Mouse (Mus musculus) heart, embryonic 12.5 days (tissue): Measurements from ENCODE around the gene Zfyve1. TPM values are rescaled to one million over a fixed set of nuclear protein-coding genes. Genes with fewer than 3 reads are reported as not detected.
"Not testable (repeated sequence)": the region's sequence is repeated elsewhere in the genome, so short reads cannot be mapped to it uniquely, and the experiment has no call there.

Experiments used
- ATAC-seq: fragments of 200-750 bp; cut with Nextera tagmentation; 2 replicates; pipeline ENCODE4 v1.8.0; 2017; ENCODE audit warnings: moderate TSS enrichment, moderate library complexity; ENCODE audit not compliant: insufficient number of reproducible peaks, low FRiP score
- H3K27ac ChIP-seq: fragments of 300-500 bp; sonication (generic); 2 replicates; pipeline ENCODE4 v1.5.1; 2016; ENCODE audit warnings: mild to moderate bottlenecking, moderate library complexity; ENCODE audit not compliant: poor library complexity, severe bottlenecking
- H3K27me3 ChIP-seq: fragments of 300-500 bp; sonication (generic); replicated peaks from 2 replicates; pipeline ENCODE4 v1.6.1; 2016; ENCODE audit warnings: mild to moderate bottlenecking, moderate library complexity
- H3K36me3 ChIP-seq: fragments of 300-500 bp; sonication (generic); 2 replicates; pipeline ENCODE4 v1.6.1; 2016; ENCODE audit warnings: mild to moderate bottlenecking, moderate library complexity
- H3K4me1 ChIP-seq: fragments of 300-500 bp; sonication (generic); replicated peaks from 2 replicates; pipeline ENCODE4 v1.6.1; 2016; ENCODE audit warnings: mild to moderate bottlenecking
- H3K4me2 ChIP-seq: fragments of 300-500 bp; sonication (generic); 2 replicates; pipeline ENCODE4 v1.6.1; 2016; ENCODE audit warnings: mild to moderate bottlenecking, moderate library complexity
- H3K4me3 ChIP-seq: fragments of 300-500 bp; sonication (generic); 2 replicates; pipeline ENCODE4 v1.5.1; 2016; ENCODE audit warnings: mild to moderate bottlenecking
- H3K9ac ChIP-seq: fragments of 300-500 bp; sonication (generic); 2 replicates; pipeline ENCODE4 v1.6.1; 2016; ENCODE audit warnings: mild to moderate bottlenecking, moderate library complexity
- H3K9me3 ChIP-seq: fragments of 300-500 bp; sonication (generic); replicated peaks from 2 replicates; pipeline ENCODE4 v1.6.1; 2016; ENCODE audit warnings: mild to moderate bottlenecking, moderate library complexity
- WGBS: fragments of 180-500 bp; shearing (Covaris S2); methylation state at CpG from one replicate; pipeline ENCODE4 v1.1.7; 2016; 5-methylcytosine and 5-hydroxymethylcytosine counted together
- polyA plus RNA-seq: library from polyadenylated mRNA; unstranded; fragments of >200 nt; fragmentation: Nextera tagmentation; extraction: Ambion mirVana; gene quantifications from 2 replicates; pipeline ENCODE4 v1.2.1, GENCODE M21; 2016

Gene Zfyve1
- 16.3 and 19.2 TPM in 2 replicates for polyA plus RNA-seq

DNA sequence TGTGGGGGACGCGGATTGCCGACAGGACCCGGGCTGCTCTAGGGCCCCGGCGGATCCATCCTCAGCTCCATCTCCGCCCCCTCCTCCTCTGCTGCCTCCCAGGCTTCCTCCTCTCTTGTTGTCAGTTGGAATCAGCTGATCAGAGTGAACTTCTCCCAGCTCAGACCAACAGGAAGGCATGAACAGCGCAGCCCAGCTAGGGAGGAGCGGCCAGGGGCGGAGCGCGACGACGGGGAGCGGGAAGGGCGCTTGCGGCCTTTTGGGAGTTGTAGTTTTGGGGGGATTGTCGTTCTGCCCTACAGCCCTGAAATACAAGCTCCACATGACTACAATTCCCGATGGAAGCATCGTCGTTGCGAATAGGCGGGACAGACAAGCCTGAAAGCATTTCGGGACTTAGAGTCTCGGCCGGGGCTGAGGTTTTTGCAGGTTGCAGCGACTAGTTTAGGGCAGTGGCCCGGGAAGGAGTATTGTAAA, at the start of gene Zfyve1:
TSS of gene Zfyve1 (minus strand) at position 198 of the 477 bp plus-strand sequence.
- H3K9ac ChIP-seq = peak within 1 kb of the TSS; percentile 96
- peak within 1 kb of the TSS; percentile 73 for H3K4me2 ChIP-seq
- peak within 1 kb of the TSS; percentile 87 for H3K27ac ChIP-seq
- no peaks in the 10 kb centered on the region for H3K27me3 ChIP-seq
- H3K4me1 ChIP-seq = peaks cover 28% of the 10 kb centered on the region
- peak within 1 kb of the TSS; percentile 88 for H3K4me3 ChIP-seq
- peak; percentile 96 for ATAC-seq
- H3K9me3 ChIP-seq = no peaks in the 10 kb centered on the region
- H3K36me3 ChIP-seq = peaks cover 25% of the 10 kb centered on the region
- WGBS = under 1% methylated on average over 27 of the region's 28 CpGs

DNA sequence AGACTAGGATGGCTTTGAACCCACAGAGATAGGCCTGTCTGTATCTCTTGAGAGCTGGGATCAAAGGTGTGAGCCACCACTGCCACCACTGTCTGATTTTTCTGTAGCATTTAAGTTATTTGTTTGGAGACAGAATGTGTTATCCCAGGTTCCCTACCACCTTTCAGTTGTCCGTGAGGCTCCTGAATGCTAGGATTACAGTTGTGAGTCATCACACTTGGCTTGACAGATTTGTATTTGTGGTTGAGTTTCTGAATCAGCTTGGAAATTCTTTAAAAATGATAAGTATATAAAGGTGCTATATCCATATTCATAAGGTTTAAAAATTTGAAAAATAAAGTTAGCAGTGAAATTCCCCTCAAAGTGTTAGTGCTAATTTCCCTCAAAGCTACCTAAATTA, 46.1 kb upstream of the Zfyve1 start:
- Histone ChIP-seq H3K9me3 (no peaks in the 10 kb centered on the region), H3K27me3 (no peaks in the 10 kb centered on the region), H3K4me2 (no peak overlapping the region), H3K27ac (no peak overlapping the region), H3K36me3 (peaks cover 49% of the 10 kb centered on the region), H3K4me1 (no peaks in the 10 kb centered on the region), H3K9ac (no peak overlapping the region), H3K4me3 (no peak overlapping the region)
- WGBS = 93% methylated on average over 1 of the region's 1 CpGs
- no peak for ATAC-seq

DNA sequence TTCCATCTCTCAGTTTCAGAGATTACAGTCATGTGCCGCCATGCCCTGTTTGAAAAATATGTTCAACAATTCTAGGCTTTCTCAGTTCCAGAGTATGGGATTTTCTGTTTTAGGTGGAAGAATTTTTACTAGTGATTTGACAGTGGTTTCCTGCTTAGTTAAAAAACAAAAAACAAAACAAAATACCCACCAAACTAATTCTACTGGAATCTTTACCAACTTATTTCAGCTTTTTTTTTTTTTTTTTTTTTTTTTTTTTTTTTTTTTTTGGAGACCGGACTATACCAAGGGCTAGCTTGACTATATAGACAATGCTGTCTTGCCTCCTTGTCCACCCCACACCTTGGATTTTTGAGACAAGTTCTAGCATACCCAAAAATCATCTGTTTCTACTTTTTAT, 44.2 kb upstream of the Zfyve1 start:
- Histone ChIP-seq H3K36me3 (peaks cover 52% of the 10 kb centered on the region), H3K27ac (no peak overlapping the region), H3K9me3 (no peaks in the 10 kb centered on the region), H3K9ac (no peak overlapping the region), H3K27me3 (no peaks in the 10 kb centered on the region), H3K4me1 (peaks cover 2% of the 10 kb centered on the region; the same call in 1 of the 2 replicates), H3K4me2 (no peak overlapping the region), H3K4me3 (no peak overlapping the region)
- WGBS = 98% methylated on average over 2 of the region's 2 CpGs
- ATAC-seq = no peak

DNA sequence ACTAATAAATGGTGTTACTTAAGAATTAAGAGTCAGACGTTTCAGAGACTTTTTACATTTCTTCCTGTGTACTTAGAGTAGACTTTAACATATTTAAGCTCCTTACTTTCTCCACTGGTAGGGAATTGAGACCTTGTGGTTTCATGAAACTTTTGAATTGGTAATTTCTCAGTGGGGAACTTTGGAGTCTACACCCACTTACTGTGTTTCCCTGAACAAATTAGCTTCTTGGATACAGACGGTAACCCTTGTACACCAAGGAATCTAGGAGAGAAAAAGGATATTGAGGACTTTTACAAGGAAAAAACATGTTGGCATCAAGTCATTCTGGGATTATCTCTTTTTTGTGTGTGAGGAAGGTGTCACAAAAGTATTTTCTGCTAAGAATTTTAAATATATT, 36.8 kb upstream of the Zfyve1 start:
- WGBS = 52% methylated on average over 2 of the region's 2 CpGs

DNA sequence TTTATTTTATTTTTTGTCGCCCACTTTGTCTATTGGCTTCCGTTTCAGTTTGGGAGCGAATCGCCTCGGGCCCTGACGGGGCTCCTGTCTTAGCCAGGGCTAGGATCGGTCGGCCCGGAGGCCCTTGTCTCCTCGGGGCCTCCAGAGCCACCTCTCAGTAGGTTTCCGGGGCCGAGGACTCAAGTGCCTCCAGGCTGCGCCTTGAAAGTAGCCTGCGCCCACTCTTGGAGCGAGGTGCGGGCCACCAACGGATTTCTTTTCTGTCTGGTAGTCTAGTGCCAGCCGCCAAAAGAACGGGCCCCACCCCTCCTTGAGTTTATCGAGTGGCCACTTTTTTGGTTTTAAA, 35.6 kb upstream of the Zfyve1 start:
- peaks cover 19% of the 10 kb centered on the region for H3K36me3 ChIP-seq
- H3K4me1 ChIP-seq = peaks cover 13% of the 10 kb centered on the region; the same call in 1 of the 2 replicates
- H3K4me2 ChIP-seq = peak overlapping the region; percentile 63
- H3K4me3 ChIP-seq = peak overlapping the region; percentile 78
- under 1% methylated on average over 20 of the region's 20 CpGs for WGBS
- H3K9ac ChIP-seq = peak overlapping the region; percentile 94
- H3K9me3 ChIP-seq = no peaks in the 10 kb centered on the region
- H3K27me3 ChIP-seq = no peaks in the 10 kb centered on the region
- peak overlapping the region; percentile 95 for H3K27ac ChIP-seq
- peak; percentile 34 for ATAC-seq

More for the DNA sequence above, 36.8 kb upstream of the Zfyve1 start:
- Histone ChIP-seq H3K9ac (no peak overlapping the region), H3K27me3 (no peaks in the 10 kb centered on the region), H3K9me3 (no peaks in the 10 kb centered on the region), H3K27ac (no peak overlapping the region), H3K36me3 (peaks cover 22% of the 10 kb centered on the region), H3K4me1 (peaks cover 13% of the 10 kb centered on the region; the same call in 1 of the 2 replicates), H3K4me2 (no peak overlapping the region), H3K4me3 (no peak overlapping the region)
- ATAC-seq = no peak

DNA sequence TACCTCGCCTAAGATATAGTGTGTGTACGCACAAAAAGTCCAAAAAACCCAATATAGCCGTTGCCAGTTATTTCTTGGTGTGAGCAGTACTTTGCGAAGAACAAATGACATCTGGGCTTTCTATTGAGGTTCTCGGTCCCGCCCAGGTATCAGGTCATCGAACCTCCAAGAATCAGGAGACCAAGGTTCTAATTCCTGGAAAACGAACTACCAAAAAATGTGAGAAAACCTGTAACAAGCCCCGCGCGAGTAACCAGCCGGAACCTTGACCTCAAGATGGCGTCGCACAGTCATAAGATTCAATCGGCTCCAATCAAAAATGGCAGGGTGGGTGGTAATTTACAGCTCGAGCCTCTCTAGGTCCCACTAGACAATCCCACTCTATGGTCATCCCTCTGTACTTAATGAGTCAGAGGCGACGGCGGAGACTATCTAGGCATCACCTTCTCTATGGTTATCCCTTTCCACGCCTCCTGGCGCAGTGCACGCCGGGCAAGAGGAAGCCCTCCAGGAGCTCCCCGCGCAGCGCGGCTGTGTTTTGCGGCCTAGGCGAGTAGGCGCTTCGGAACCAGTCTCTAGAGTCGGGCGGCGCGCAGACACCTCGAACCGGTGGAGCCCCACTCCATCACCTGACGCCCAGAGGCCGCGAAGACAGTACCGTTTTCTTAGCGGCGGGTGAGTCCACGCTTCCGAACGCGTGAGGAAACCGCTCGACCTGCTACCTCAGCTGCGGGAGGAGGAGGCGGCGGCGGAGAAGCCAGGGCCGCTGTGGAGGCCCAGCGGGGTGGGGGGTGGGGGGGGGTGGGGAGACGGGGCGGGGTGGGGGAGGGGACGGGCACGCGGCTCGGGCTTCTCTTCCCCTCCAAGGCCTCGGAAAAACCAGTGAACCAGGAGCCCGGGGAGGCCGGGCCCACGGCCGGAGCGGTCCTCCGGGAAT, 35.0 kb upstream of the Zfyve1 start:
- Histone ChIP-seq H3K27me3 (no peaks in the 10 kb centered on the region), H3K36me3 (peaks cover 12% of the 10 kb centered on the region; the same call in 1 of the 2 replicates), H3K9ac (peak overlapping the region; percentile 94), H3K4me1 (peaks cover 13% of the 10 kb centered on the region; the same call in 1 of the 2 replicates), H3K9me3 (no peaks in the 10 kb centered on the region), H3K4me2 (peak overlapping the region; percentile 63), H3K27ac (peak overlapping the region; percentile 95), H3K4me3 (peak overlapping the region; percentile 78)
- under 1% methylated on average over 58 of the region's 68 CpGs for WGBS
- peak; percentile 100 for ATAC-seq

DNA sequence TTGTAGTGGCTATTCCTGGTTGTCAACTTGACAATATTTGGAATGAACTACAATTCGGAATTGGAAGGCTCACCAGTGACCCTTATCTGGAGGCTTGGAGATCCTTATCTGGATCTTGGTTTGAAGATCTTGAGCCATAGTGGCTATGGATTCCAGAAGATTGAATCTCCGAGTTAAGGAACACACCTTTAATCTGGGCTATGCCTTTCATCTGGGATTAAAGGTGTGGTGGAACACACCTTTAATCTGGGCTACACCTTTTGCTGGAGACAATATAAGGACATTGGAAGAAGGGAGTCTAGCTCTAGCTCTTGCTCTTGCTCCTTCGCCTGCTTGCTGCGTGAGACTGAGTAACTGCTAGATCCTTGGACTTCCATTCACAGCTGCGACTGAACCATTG, 33.9 kb upstream of the Zfyve1 start, which contains the start of gene Rbm25:
TSS of gene Rbm25 (plus strand) at position 301 of the 400 bp plus-strand sequence.
- Histone ChIP-seq H3K4me2 (peak within 1 kb of the TSS; percentile 63), H3K4me3 (peak within 1 kb of the TSS; percentile 78), H3K9ac (peak within 1 kb of the TSS; percentile 94), H3K27ac (peak within 1 kb of the TSS; percentile 95)
- not testable (repeated sequence) for H3K9me3 ChIP-seq, H3K4me1 ChIP-seq, ATAC-seq, H3K36me3 ChIP-seq, H3K27me3 ChIP-seq
- no CpG with 5 or more reads among the region's 5 CpGs for WGBS

DNA sequence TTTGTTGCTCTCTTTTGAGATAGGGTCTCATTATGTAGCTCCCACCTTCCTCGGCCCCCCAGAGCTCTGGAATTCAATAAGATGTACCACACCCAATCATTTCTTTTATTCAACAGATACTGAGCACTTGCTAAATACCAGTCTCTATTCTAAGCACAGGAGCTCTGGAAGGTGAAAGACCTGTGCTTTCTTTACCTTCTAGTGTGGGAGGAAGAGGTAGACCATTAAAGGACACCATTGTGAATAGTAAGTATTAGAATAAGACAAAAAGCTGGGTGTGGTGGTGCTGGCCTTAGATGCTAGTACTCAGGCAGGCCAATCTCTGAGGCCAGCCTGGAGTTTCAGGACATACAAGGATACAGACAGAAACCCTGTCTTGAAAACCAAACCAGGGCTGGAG, 27.3 kb upstream of the Zfyve1 start:
- no peak for ATAC-seq
- no peak overlapping the region for H3K4me2 ChIP-seq
- H3K27me3 ChIP-seq = no peaks in the 10 kb centered on the region
- no peaks in the 10 kb centered on the region for H3K9me3 ChIP-seq
- no peak overlapping the region for H3K9ac ChIP-seq
- no peaks in the 10 kb centered on the region for H3K36me3 ChIP-seq
- 80% methylated on average over 1 of the region's 1 CpGs for WGBS
- H3K4me1 ChIP-seq = 0 out of 2 replicates have a peak, but pooled peaks cover 3% of the 10 kb centered on the region
- no peak overlapping the region for H3K27ac ChIP-seq
- no peak overlapping the region for H3K4me3 ChIP-seq

DNA sequence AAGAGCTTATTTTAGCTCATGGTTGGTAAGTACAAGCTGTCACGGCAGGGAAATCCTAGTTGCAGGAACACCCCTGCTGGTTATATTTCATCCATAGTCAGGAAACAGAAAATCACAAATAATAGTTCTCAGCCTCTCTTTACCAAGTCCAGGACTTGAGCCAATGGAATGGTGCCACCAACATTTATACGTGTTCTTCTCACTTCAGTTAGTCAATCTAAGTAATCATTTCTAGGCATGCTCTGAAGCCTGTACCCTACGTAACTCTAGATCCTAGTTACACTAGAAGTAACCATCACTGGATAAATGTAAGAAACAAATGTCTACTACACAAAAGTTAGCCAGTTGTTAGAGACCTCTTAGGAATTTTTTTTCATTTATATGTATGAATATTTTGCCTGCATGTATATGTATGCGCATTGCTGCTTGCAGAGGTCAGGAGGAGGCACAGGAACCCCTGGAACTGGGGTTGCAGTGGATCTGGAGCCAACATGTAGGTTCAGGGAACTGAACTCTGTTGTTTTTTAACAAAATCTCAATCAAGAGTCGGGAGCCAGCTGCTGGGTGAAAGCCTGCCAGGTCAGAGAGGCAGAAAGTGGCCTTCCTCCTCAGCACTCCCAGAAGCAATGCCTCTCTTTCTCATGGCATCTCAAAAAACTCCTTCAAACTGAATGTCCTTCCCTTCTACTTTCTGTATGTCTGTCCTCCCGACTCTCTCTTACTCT, 25.2 kb upstream of the Zfyve1 start:
- Histone ChIP-seq H3K4me3 (no peak overlapping the region), H3K27me3 (no peaks in the 10 kb centered on the region), H3K4me2 (no peak overlapping the region), H3K27ac (no peak overlapping the region), H3K9me3 (no peaks in the 10 kb centered on the region), H3K9ac (no peak overlapping the region), H3K4me1 (0 out of 2 replicates have a peak, but pooled peaks cover 3% of the 10 kb centered on the region), H3K36me3 (no peaks in the 10 kb centered on the region)
- 77% methylated on average over 6 of the region's 6 CpGs for WGBS
- ATAC-seq = no peak

DNA sequence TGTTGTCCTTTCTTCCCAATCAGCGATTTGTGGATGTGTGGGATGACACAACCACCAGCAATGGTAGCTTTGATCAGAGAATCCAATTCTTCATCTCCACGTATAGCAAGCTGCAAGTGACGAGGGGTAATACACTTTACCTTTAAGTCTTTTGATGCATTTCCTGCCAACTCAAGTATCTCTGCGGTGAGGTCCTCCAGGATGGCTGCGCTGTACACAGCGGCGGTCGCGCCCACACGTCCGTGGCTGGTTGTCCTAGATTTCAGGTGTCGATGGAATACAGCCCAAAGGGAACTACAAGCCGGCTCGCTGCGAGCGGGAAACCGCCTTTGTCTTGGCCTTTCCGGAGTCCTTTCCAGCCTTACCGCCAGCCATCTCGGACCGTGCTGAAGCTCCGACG, 23.7 kb upstream of the Zfyve1 start:
- not testable (repeated sequence) for ATAC-seq, H3K27ac ChIP-seq, H3K27me3 ChIP-seq, H3K4me1 ChIP-seq, H3K36me3 ChIP-seq, H3K9me3 ChIP-seq
- Histone ChIP-seq H3K4me2 (peak overlapping the region; percentile 60), H3K4me3 (peak overlapping the region; percentile 27; the same call in 1 of the 2 replicates), H3K9ac (peak overlapping the region; percentile 36; the same call in 1 of the 2 replicates)
- WGBS = 51% methylated on average over 23 of the region's 23 CpGs

DNA sequence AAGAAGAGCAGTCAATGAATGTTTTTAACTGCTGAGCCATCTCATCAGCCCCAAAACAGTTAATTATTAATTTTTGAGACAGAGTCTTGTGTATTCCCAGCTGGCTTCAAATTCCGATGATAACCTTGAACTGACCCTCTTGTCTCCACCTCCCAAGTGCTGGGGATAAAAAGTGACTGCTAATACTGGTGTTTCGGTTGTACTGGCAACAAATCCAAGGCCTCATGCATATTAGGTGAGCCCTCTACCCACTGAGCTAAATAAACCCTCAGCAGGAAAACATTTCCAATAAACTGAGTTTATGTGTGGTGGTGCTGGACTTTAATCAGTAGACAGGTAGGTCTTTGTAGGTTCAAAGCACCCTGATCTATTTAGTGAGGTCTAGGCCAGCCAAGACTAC, 22.0 kb upstream of the Zfyve1 start:
- Histone ChIP-seq H3K4me1 (0 out of 2 replicates have a peak, but pooled peaks cover 3% of the 10 kb centered on the region), H3K36me3 (no peaks in the 10 kb centered on the region), H3K4me3 (no peak overlapping the region), H3K27ac (no peak overlapping the region), H3K27me3 (no peaks in the 10 kb centered on the region), H3K4me2 (no peak overlapping the region), H3K9me3 (no peaks in the 10 kb centered on the region), H3K9ac (no peak overlapping the region)
- ATAC-seq = no peak
- 67% methylated on average over 2 of the region's 2 CpGs for WGBS
